Mouse (Mus musculus) embryonic fibroblast, embryonic 13.5 days (primary cell): ENCODE measurements at regions not wholly inside any gene's neighbourhood (a gene's known extent, or its start where the extent isn't known, plus 50 kb on each side); places are given as distances from the start of the nearest gene placed in this dataset.

ENCODE experiments used
- H3K27ac ChIP-seq: 2 replicates; pipeline ENCODE4 v1.5.1; 2012; ENCODE audit warnings: low read length, control low read depth, inconsistent platforms; ENCODE audit not compliant: insufficient read depth
- H3K4me1 ChIP-seq: 2 replicates; pipeline ENCODE4 v1.6.1; 2011; ENCODE audit warnings: low read length; ENCODE audit not compliant: control insufficient read depth, insufficient read depth
- H3K4me3 ChIP-seq: 2 replicates; pipeline ENCODE4 v1.5.1; 2011; ENCODE audit warnings: mild to moderate bottlenecking, control low read depth, low read length; ENCODE audit not compliant: insufficient read depth
- CTCF ChIP-seq: IDR thresholded peaks from 2 replicates; pipeline ENCODE4 v1.5.1; 2011; ENCODE audit warnings: mild to moderate bottlenecking, control low read depth, low read length, moderate library complexity, borderline replicate concordance; ENCODE audit not compliant: insufficient read depth
- POLR2A ChIP-seq: IDR thresholded peaks from 2 replicates; pipeline ENCODE4 v1.6.1; 2011; ENCODE audit warnings: low read depth, mild to moderate bottlenecking, control low read depth, low read length, moderate library complexity

GRCm38 (mm10) chr3:117938426-117938825 lies 69.7 kb upstream of the Snx7 start:
- no peaks in the 10 kb centered on the region for H3K4me1 ChIP-seq
- TF ChIP-seq CTCF (no peak), POLR2A (no peak)
- H3K27ac ChIP-seq, result no peak overlapping the region
- no peak overlapping the region for H3K4me3 ChIP-seq

GRCm38 (mm10) chr3:117927527-117927926 lies 58.8 kb upstream of the Snx7 start:
- Histone ChIP-seq H3K27ac (no peak overlapping the region), H3K4me1 (no peaks in the 10 kb centered on the region), H3K4me3 (no peak overlapping the region)
- TF ChIP-seq POLR2A (no peak), CTCF (no peak)
